Mouse (Mus musculus) layer of hippocampus, postnatal 36 days (tissue): ENCODE data around the gene Tmem210. TPM values are rescaled to one million over a fixed set of nuclear protein-coding genes. Genes with fewer than 3 reads are reported as not detected.

ENCODE experiments used
- total RNA-seq, 2 experiments: library from RNA; stranded (reverse); gene quantifications; 2 replicates each; pipeline ENCODE4 v1.2.3; 2021

Tmem210 gene
- total RNA-seq, 2 experiments from 2014 or later: not detected

Other genes starting within 250 kb of the Tmem210 start
- 100 to 1,000 TPM; 948 to 958 TPM for gene Nsmf, start 233.8 kb upstream of the Tmem210 start, total RNA-seq
- gene Entpd8, start 207.8 kb upstream of the Tmem210 start, total RNA-seq: not detected
- not detected for gene Noxa1, start 193.0 kb upstream of the Tmem210 start, total RNA-seq
- gene Nrarp, start 107.4 kb upstream of the Tmem210 start, total RNA-seq: 10 to 100 TPM; 21.3 to 21.5 TPM
- 1 to 10 TPM; 1.3 to 1.8 TPM for gene Tor4a, start 91.3 kb upstream of the Tmem210 start, total RNA-seq
- 10 to 100 TPM; 55.1 to 58.1 TPM for gene Nelfb, start 76.7 kb upstream of the Tmem210 start, total RNA-seq
- gene Stpg3, start 73.5 kb upstream of the Tmem210 start, total RNA-seq: not detected
- not detected for gene Fam166a, start 69.4 kb upstream of the Tmem210 start, total RNA-seq
- gene Tubb4b, start 63.4 kb upstream of the Tmem210 start, total RNA-seq: 100 to 1,000 TPM; 309 to 323 TPM
- not detected for gene Slc34a3, start 53.8 kb upstream of the Tmem210 start, total RNA-seq
- not detected for gene Rnf224, start 51.4 kb upstream of the Tmem210 start, total RNA-seq
- gene Rnf208, start 45.9 kb upstream of the Tmem210 start, total RNA-seq: 100 to 1,000 TPM; 223 to 232 TPM
- not detected for gene Cysrt1, start 45.7 kb upstream of the Tmem210 start, total RNA-seq
- 1 to 10 TPM; 2.2 to 4.4 TPM for gene AL732309.1, start 41.3 kb upstream of the Tmem210 start, total RNA-seq
- 10 to 100 TPM; 35.5 to 40.4 TPM for gene Tmem203, start 32.7 kb upstream of the Tmem210 start, total RNA-seq
- gene Tprn, start 25.5 kb upstream of the Tmem210 start, total RNA-seq: 10 to 100 TPM; 19.4 to 23.1 TPM
- 10 to 100 TPM; 65.0 to 69.4 TPM for gene Ssna1, start 15.7 kb upstream of the Tmem210 start, total RNA-seq
- 10 to 100 TPM; 83.0 to 83.3 TPM for gene Anapc2, start 15.7 kb upstream of the Tmem210 start, total RNA-seq
- not detected for gene Lrrc26, start 1.8 kb downstream of the Tmem210 start, total RNA-seq
- 100 to 1,000 TPM; 420 to 431 TPM for gene Grin1, start 31.0 kb downstream of the Tmem210 start, total RNA-seq
- 10 to 100 TPM; 50.6 to 52.3 TPM for gene Man1b1, start 44.2 kb downstream of the Tmem210 start, total RNA-seq
- 10 to 100 TPM; 26.1 to 38.4 TPM for gene Dpp7, start 68.2 kb downstream of the Tmem210 start, total RNA-seq
- 10 to 100 TPM; 10.8 to 13.8 TPM for gene Uap1l1, start 77.5 kb downstream of the Tmem210 start, total RNA-seq
- 1 to 10 TPM; 3.7 to 4.6 TPM for gene Sapcd2, start 84.2 kb downstream of the Tmem210 start, total RNA-seq
- gene Entpd2, start 107.7 kb downstream of the Tmem210 start, total RNA-seq: 10 to 100 TPM; 14.9 to 16.1 TPM
- gene Npdc1, start 111.2 kb downstream of the Tmem210 start, total RNA-seq: 100 to 1,000 TPM; 422 to 431 TPM
- gene Fut7, start 135.1 kb downstream of the Tmem210 start, total RNA-seq: under 1 TPM; 0.87 to 0.94 TPM
- 100 to 1,000 TPM; 147 to 167 TPM for gene Abca2, start 140.6 kb downstream of the Tmem210 start, total RNA-seq
- under 1 TPM in 1 of 2 experiments, not detected in 1; 0.66 TPM for gene Clic3, start 168.7 kb downstream of the Tmem210 start, total RNA-seq
- 10 to 100 TPM; 46.2 to 62.8 TPM for gene Paxx, start 172.9 kb downstream of the Tmem210 start, total RNA-seq
- gene Ptgds, start 181.9 kb downstream of the Tmem210 start, total RNA-seq: 100 to 1,000 TPM; 435 to 800 TPM
- gene Lcn12, start 205.8 kb downstream of the Tmem210 start, total RNA-seq: not detected
- 100 to 1,000 TPM; 115 to 116 TPM for gene Fbxw5, start 212.6 kb downstream of the Tmem210 start, total RNA-seq
- gene C8g, start 213.6 kb downstream of the Tmem210 start, total RNA-seq: 1 to 10 TPM in 1 of 2 experiments, under 1 TPM in 1; 0.88 to 1.5 TPM